Mouse (Mus musculus): Measurements from ENCODE around the gene Plbd1.

- TF ChIP-seq CTCF (conservative IDR thresholded peaks at IDR 0.05; ENCODE audit: insufficient read depth, insufficient read length, low read depth, low read length) (no peak), POLR2A (IDR thresholded peaks at IDR 0.05; ENCODE audit: low read depth, low read length) (no peak)
These were observed 47.6 kb downstream of the Plbd1 start for GRCm38 (mm10) chr6:136614156-136614555.

Data from kidney, adult 2 months (tissue).